Mouse (Mus musculus) heart, postnatal 0 days (tissue): ENCODE data around the gene Tmem156. TPM values are rescaled to one million over a fixed set of nuclear protein-coding genes. Genes with fewer than 3 reads are reported as not detected.
A peak's percentile ranks its signal among the peaks of the same experiment; 100 is the strongest.

Experiments used
- ATAC-seq: fragments of 200-750 bp; cut with Nextera tagmentation; 2 replicates; pipeline ENCODE4 v1.8.0; 2017; ENCODE audit warnings: low read depth, moderate number of reproducible peaks, moderate library complexity; ENCODE audit not compliant: insufficient read depth
- DNase-seq: peaks from one replicate; pipeline ENCODE4 v3.0.0-alpha.2; 2016; ENCODE audit warnings: low spot score
- H3K27ac ChIP-seq: fragments of 300-500 bp; sonication (generic); 2 replicates; pipeline ENCODE4 v1.5.1; 2014; ENCODE audit warnings: low read depth, mild to moderate bottlenecking
- H3K27me3 ChIP-seq: fragments of 300-500 bp; sonication (generic); 2 replicates; pipeline ENCODE4 v1.6.1; 2014; ENCODE audit warnings: low read length, mixed read lengths; ENCODE audit not compliant: control insufficient read depth, insufficient read depth
- H3K36me3 ChIP-seq: fragments of 300-500 bp; sonication (generic); replicated peaks from 2 replicates; pipeline ENCODE4 v1.6.1; 2014; ENCODE audit warnings: low read length, mixed read lengths; ENCODE audit not compliant: control insufficient read depth, insufficient read depth
- H3K4me1 ChIP-seq: fragments of 300-500 bp; sonication (generic); 2 replicates; pipeline ENCODE4 v1.6.1; 2014; ENCODE audit warnings: antibody characterized with exemption; ENCODE audit not compliant: control insufficient read depth, insufficient read depth
- H3K4me2 ChIP-seq: fragments of 300-500 bp; sonication (generic); 2 replicates; pipeline ENCODE4 v1.6.1; 2014; ENCODE audit warnings: low read depth, mild to moderate bottlenecking, low read length, moderate library complexity
- H3K4me3 ChIP-seq: fragments of 300-500 bp; sonication (generic); 2 replicates; pipeline ENCODE4 v1.5.1; 2014; ENCODE audit warnings: low read depth, low read length
- H3K9ac ChIP-seq: fragments of 300-500 bp; sonication (generic); replicated peaks from 2 replicates; pipeline ENCODE4 v1.6.1; 2014; ENCODE audit warnings: low read depth, low read length, mixed read lengths
- H3K9me3 ChIP-seq: fragments of 300-500 bp; sonication (generic); replicated peaks from 2 replicates; pipeline ENCODE4 v1.6.1; 2016; ENCODE audit warnings: low read length; ENCODE audit not compliant: control insufficient read depth
- CTCF ChIP-seq: IDR thresholded peaks from 2 replicates; pipeline ENCODE4 v1.5.1; 2016; ENCODE audit warnings: antibody characterized with exemption, control low read depth, low read depth
- EP300 ChIP-seq: IDR thresholded peaks from 2 replicates; pipeline ENCODE4 v1.6.1; 2016; ENCODE audit warnings: antibody characterized with exemption, low read depth
- WGBS: fragments of 180-500 bp; shearing (Covaris S2); extraction: QIAGEN DNeasy Blood & Tissue Kit; methylation state at CpG from one replicate; pipeline ENCODE4 v1.1.7; 2014; 5-methylcytosine and 5-hydroxymethylcytosine counted together
- polyA plus RNA-seq: library from polyadenylated mRNA; unstranded; fragments of >200 nt; fragmentation: Nextera tagmentation; extraction: Ambion mirVana; gene quantifications from 2 replicates; pipeline ENCODE4 v1.2.1, GENCODE M21; 2015
- total RNA-seq: library from RNA; depleted of rRNA; stranded (reverse); fragments of >200 nt; gene quantifications from 2 replicates; pipeline ENCODE4 v1.2.3, GENCODE M21; 2014; ENCODE audit warnings: low replicate concordance

The Tmem156 gene
- total and polyA plus RNA-seq, 2 experiments from 2014 or later: 0.19 TPM; not detected in 1

DNA sequence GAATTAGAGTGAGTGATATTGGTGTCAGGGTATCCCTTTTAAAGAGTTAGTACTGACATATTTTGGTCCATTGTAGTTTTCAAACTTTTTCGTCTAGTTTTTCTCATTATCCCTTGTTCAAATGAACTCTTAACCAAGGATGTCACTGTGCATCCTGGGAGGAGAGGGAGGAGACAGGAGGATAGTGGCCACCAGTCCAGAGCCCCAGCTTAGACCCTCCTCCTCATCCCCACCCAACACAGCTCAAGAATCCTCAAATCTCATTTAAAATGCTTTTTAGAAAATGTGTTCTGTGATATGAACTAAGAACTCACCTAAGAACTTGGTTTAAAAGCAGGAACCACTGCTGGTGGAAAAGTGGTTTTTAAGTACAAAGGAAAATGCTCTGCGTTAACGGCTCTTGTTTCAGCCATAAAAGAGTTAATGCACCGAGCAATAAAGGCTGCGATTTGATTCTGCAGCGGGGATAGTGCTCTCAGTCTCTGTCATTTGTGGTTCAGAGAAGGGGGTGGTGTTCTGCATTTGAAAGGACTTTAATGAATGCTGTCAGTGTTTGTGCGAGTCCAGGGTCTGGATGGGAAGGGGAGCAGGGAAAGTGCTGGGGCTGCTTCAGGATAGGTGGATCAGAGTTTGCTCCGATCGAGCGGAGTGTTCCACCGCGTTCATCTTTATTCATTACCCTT is 38.7 kb upstream of the Tmem156 start:
- 18% methylated on average over 12 of the region's 12 CpGs for WGBS
- no peak for ATAC-seq

DNA sequence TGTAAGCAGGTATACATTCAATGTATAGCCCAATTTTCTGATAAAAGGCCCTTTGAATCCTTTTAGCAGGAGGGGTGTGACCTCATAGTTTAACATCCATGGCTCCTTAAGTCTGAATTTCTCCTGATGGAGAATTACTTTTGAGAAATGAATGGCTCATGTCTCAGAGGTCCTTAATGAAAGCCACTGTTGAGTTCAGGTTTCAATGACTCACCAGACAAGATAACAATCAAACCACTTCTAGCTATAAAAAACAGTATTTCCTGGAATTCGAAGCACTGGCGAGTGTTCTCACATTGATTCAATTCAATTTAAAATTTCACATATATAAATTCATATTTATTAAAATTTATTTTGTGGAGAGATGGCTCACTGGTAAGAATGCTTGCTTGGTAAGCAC is 36.5 kb upstream of the Tmem156 start:
- DNase-seq (no peak), ATAC-seq (no peak)
- 66% methylated on average over 2 of the region's 2 CpGs for WGBS
- Histone ChIP-seq H3K27ac (no peak overlapping the region), H3K9me3 (no peaks in the 10 kb centered on the region), H3K9ac (no peak overlapping the region), H3K4me1 (peaks cover 3% of the 10 kb centered on the region; the same call in 1 of the 2 replicates), H3K27me3 (no peaks in the 10 kb centered on the region), H3K4me3 (no peak overlapping the region), H3K4me2 (no peak overlapping the region), H3K36me3 (no peaks in the 10 kb centered on the region)
- TF ChIP-seq CTCF: no peak
- no peak for TF ChIP-seq EP300

More for the DNA sequence above, 38.7 kb upstream of the Tmem156 start:
- Histone ChIP-seq H3K27ac (no peak overlapping the region), H3K4me3 (peak overlapping the region; percentile 46), H3K4me2 (peak overlapping the region; percentile 66), H3K27me3 (no peaks in the 10 kb centered on the region), H3K4me1 (peaks cover 3% of the 10 kb centered on the region; the same call in 1 of the 2 replicates), H3K9ac (peak overlapping the region; percentile 21; the same call in 1 of the 2 replicates), H3K36me3 (no peaks in the 10 kb centered on the region), H3K9me3 (no peaks in the 10 kb centered on the region)
- no peak for TF ChIP-seq CTCF
- no peak for TF ChIP-seq EP300
- no peak for DNase-seq

GRCm38 (mm10) chr5:65126137-65126536 is 34.2 kb upstream of the Tmem156 start:
- H3K9me3 ChIP-seq: no peaks in the 10 kb centered on the region
- H3K27ac ChIP-seq: no peak overlapping the region
- no peak for TF ChIP-seq EP300
- no peak for TF ChIP-seq CTCF
- no peak overlapping the region for H3K9ac ChIP-seq
- ATAC-seq (no peak), DNase-seq (no peak)
- no peaks in the 10 kb centered on the region for H3K27me3 ChIP-seq
- 100% methylated on average over 1 of the region's 1 CpGs for WGBS
- no peaks in the 10 kb centered on the region for H3K36me3 ChIP-seq
- H3K4me3 ChIP-seq: no peak overlapping the region
- peaks cover 6% of the 10 kb centered on the region for H3K4me1 ChIP-seq
- no peak overlapping the region for H3K4me2 ChIP-seq

- Histone ChIP-seq H3K4me3 (no peak overlapping the region), H3K27me3 (no peaks in the 10 kb centered on the region), H3K4me1 (peaks cover 11% of the 10 kb centered on the region; the same call in 1 of the 2 replicates), H3K9ac (no peak overlapping the region), H3K9me3 (no peaks in the 10 kb centered on the region), H3K36me3 (no peaks in the 10 kb centered on the region), H3K27ac (no peak overlapping the region), H3K4me2 (no peak overlapping the region)
- TF ChIP-seq EP300 (no peak), CTCF (no peak)
- DNase-seq (no peak), ATAC-seq (no peak)
- 54% methylated on average over 3 of the region's 3 CpGs for WGBS
Observed at GRCm38 (mm10) chr5:65122616-65123015, 30.7 kb upstream of the Tmem156 start.

DNA sequence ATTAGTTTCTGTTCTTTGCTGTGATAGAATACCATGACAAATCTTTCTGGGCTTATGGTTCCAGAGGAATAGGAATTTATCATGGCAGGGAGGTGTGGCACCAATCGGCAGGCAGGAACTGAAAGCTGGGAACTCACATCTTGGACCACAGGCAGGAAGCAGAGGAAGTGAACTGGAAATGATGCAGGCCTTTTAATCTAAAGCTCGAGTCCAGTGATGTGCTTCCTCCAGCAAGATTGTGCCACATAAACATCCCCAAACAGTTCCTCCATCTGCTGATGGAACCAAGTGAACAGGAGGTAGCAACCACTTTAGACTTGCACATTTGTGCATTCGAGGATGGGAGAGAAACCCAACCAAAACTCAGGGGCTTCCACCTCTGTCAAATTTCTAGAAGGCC is 28.0 kb upstream of the Tmem156 start:
- DNase-seq: no peak
- H3K4me1 ChIP-seq: peaks cover 11% of the 10 kb centered on the region; the same call in 1 of the 2 replicates
- H3K27ac ChIP-seq: peak overlapping the region; percentile 44
- no peaks in the 10 kb centered on the region for H3K27me3 ChIP-seq
- WGBS: 46% methylated on average over 3 of the region's 3 CpGs
- no peak overlapping the region for H3K4me3 ChIP-seq
- peaks cover 8% of the 10 kb centered on the region; the same call in 1 of the 2 replicates for H3K36me3 ChIP-seq
- TF ChIP-seq EP300 (no peak), CTCF (no peak)
- H3K9ac ChIP-seq: no peak overlapping the region
- no peaks in the 10 kb centered on the region for H3K9me3 ChIP-seq
- no peak overlapping the region for H3K4me2 ChIP-seq
- ATAC-seq: 0 out of 2 replicates have a peak, but pooled peaks have one; percentile 24
